Mouse (Mus musculus) liver, postnatal 0 days (tissue): ENCODE results near the gene Htr5a. TPM values are rescaled to one million over a fixed set of nuclear protein-coding genes. Genes with fewer than 3 reads are reported as not detected.

Source experiments
- ATAC-seq: fragments of 200-750 bp; cut with Nextera tagmentation; 2 replicates; pipeline ENCODE4 v1.8.0; 2017; ENCODE audit warnings: mild to moderate bottlenecking, moderate library complexity
- DNase-seq: peaks from one replicate; pipeline ENCODE4 v3.0.0-alpha.2; 2016
- H3K27ac ChIP-seq: fragments of 300-500 bp; sonication (generic); 2 replicates; pipeline ENCODE4 v1.5.1; 2014; ENCODE audit warnings: antibody characterized with exemption, moderate library complexity, mild to moderate bottlenecking, low read depth
- H3K27me3 ChIP-seq: fragments of 300-500 bp; sonication (generic); 2 replicates; pipeline ENCODE4 v1.6.1; 2014; ENCODE audit warnings: low read length, control low read depth, mixed read lengths; ENCODE audit not compliant: insufficient read depth
- H3K36me3 ChIP-seq: fragments of 300-500 bp; sonication (generic); replicated peaks from 2 replicates; pipeline ENCODE4 v1.6.1; 2014; ENCODE audit warnings: mild to moderate bottlenecking, control low read depth, low read length, moderate library complexity, mixed read lengths; ENCODE audit not compliant: insufficient read depth
- H3K4me1 ChIP-seq: fragments of 300-500 bp; sonication (generic); 2 replicates; pipeline ENCODE4 v1.6.1; 2014; ENCODE audit warnings: antibody characterized with exemption, mild to moderate bottlenecking, control low read depth; ENCODE audit not compliant: insufficient read depth
- H3K4me2 ChIP-seq: fragments of 300-500 bp; sonication (generic); 2 replicates; pipeline ENCODE4 v1.6.1; 2014; ENCODE audit warnings: low read depth, mild to moderate bottlenecking, low read length, moderate library complexity, mixed read lengths
- H3K4me3 ChIP-seq: fragments of 300-500 bp; sonication (generic); 2 replicates; pipeline ENCODE4 v1.5.1; 2014; ENCODE audit warnings: low read depth, low read length
- H3K9ac ChIP-seq: fragments of 300-500 bp; sonication (generic); replicated peaks from 2 replicates; pipeline ENCODE4 v1.6.1; 2014; ENCODE audit warnings: mild to moderate bottlenecking, moderate library complexity
- H3K9me3 ChIP-seq: fragments of 300-500 bp; sonication (generic); 2 replicates; pipeline ENCODE4 v1.6.1; 2016; ENCODE audit warnings: mild to moderate bottlenecking, control low read depth, low read length, mixed read lengths
- CTCF ChIP-seq: sonication (generic); IDR thresholded peaks from 2 replicates; pipeline ENCODE4 v1.5.1; 2016; ENCODE audit warnings: antibody characterized with exemption, low read depth
- EP300 ChIP-seq: IDR thresholded peaks from 2 replicates; pipeline ENCODE4 v1.6.1; 2016; ENCODE audit warnings: antibody characterized with exemption, low read depth, mild to moderate bottlenecking
- WGBS: fragments of 180-500 bp; shearing (Covaris S2); extraction: QIAGEN DNeasy Blood & Tissue Kit; methylation state at CpG from one replicate; pipeline ENCODE4 v1.1.7; 2014; ENCODE audit not compliant: insufficient replicate concordance; 5-methylcytosine and 5-hydroxymethylcytosine counted together
- polyA plus RNA-seq: library from polyadenylated mRNA; unstranded; fragments of >200 nt; fragmentation: Nextera tagmentation; extraction: Ambion mirVana; gene quantifications from 2 replicates; pipeline ENCODE4 v1.2.1, GENCODE M21; 2015

Htr5a gene
- polyA plus RNA-seq, 1 experiment from 2014 or later, result not detected

DNA sequence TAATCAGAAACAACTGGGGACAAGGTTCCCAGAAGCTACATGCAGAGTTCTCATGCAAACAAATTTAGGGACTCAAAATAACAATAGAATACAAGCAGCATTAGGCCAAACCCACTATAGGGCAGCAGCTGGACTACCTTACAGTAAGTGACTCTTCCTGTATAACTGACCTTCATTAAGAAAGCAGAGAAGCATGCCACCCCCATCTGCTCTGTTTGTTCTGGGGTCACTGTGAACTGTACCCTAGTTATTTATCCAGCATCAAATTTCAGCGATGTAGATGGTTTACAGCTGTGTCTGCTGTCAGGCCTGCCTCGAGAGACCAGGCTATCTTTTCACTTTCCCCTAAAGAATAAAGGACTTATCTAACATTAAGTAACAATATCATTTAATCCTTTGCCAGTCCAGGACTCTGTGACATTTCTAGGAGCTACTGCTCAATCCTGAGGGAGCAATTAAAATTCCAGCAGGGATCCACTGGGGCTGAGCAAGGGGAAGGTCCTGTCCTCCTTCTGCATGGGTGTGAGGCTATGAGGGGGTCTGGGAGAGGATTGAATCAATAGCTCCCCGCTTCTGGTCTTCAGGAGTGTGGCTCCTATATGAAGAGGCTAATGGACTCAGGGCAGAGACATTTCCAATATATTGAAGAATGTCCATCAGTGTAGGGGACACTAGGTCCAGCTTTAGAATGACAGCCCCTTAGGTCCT lies 38.5 kb downstream of the Htr5a start:
- ATAC-seq, result no peak
- TF ChIP-seq EP300 (no peak), CTCF (no peak)
- H3K27ac ChIP-seq, result no peak overlapping the region
- H3K9ac ChIP-seq, result no peak overlapping the region
- no peaks in the 10 kb centered on the region for H3K4me1 ChIP-seq
- no peaks in the 10 kb centered on the region for H3K27me3 ChIP-seq
- H3K4me2 ChIP-seq, result no peak overlapping the region
- H3K9me3 ChIP-seq, result no peaks in the 10 kb centered on the region
- DNase-seq, result no peak
- H3K36me3 ChIP-seq, result no peaks in the 10 kb centered on the region
- H3K4me3 ChIP-seq, result no peak overlapping the region
- 45% methylated on average over 3 of the region's 3 CpGs for WGBS

DNA sequence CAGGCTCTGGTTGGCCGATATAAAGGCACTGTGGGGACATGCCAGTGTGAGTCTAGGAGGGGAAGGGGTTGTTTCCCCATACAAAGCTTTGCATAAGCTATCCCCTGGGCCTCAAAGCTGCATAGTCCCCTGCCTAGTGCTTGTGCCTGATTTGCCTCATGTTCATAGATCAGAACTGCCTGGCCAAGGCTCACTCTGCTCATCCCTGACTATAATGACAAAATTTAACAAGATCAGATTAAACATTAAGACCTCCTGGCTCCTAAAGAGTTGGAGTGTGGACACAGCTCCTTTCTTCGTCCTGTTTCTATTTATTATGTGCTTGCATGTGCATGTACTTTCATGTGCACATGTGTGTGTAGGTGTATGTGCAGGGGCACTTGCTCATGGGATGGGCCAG lies 39.3 kb downstream of the Htr5a start:
- Histone ChIP-seq H3K27me3 (no peaks in the 10 kb centered on the region), H3K4me1 (no peaks in the 10 kb centered on the region), H3K36me3 (no peaks in the 10 kb centered on the region), H3K4me2 (no peak overlapping the region), H3K27ac (no peak overlapping the region), H3K9me3 (no peaks in the 10 kb centered on the region), H3K9ac (no peak overlapping the region), H3K4me3 (no peak overlapping the region)
- no peak for DNase-seq
- 57% methylated on average over 2 of the region's 2 CpGs for WGBS
- no peak for TF ChIP-seq CTCF
- no peak for TF ChIP-seq EP300
- ATAC-seq, result no peak

DNA sequence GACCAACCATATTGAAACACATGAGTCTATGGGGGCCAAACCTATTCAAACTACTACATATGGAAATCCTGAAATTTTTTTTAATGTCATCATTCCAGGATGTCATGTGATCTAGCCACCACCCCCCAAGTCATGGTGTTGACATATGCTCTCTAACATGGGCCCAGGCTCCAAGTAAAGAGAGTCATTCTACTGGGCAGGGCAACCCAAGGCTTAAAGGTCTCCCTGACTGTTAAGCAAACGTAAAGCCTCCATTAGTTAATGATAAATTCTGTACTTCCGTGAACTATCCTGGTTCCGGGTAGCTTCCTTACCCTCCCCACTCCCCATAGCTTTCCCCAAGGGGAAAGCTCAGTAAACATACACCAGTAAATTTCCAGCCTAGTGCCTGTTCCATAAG lies 46.1 kb downstream of the Htr5a start:
- no peaks in the 10 kb centered on the region for H3K4me1 ChIP-seq
- H3K4me2 ChIP-seq, result no peak overlapping the region
- TF ChIP-seq CTCF (no peak), EP300 (no peak)
- no peak overlapping the region for H3K9ac ChIP-seq
- WGBS, result 56% methylated on average over 3 of the region's 3 CpGs
- no peak overlapping the region for H3K4me3 ChIP-seq
- no peak overlapping the region for H3K27ac ChIP-seq
- no peaks in the 10 kb centered on the region for H3K9me3 ChIP-seq
- ATAC-seq (peak; percentile 48; the same call in 1 of the 2 replicates), DNase-seq (no peak)
- H3K36me3 ChIP-seq, result no peaks in the 10 kb centered on the region
- H3K27me3 ChIP-seq, result no peaks in the 10 kb centered on the region

DNA sequence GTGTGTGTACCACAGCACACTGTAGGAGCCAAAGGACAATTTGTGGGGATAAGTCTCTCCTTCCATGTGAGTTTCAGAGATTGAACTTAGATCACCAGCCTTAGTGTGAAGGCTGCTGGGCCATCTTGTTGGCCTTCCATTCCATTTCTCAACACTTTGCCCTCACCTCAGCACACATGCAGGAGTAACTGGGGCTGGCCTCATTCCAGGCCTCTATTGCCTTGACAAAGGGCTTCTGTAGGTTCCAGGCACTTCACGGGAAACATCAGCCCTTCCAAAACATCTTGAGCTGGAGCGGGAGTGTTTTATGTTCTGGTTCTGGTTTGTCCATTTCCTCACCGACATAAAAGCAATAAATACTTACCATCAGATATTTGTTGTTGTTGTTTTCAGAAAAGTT lies 54.0 kb downstream of the Htr5a start:
- Histone ChIP-seq H3K36me3 (no peaks in the 10 kb centered on the region), H3K27me3 (no peaks in the 10 kb centered on the region), H3K4me3 (no peak overlapping the region), H3K9ac (no peak overlapping the region), H3K4me1 (no peaks in the 10 kb centered on the region), H3K4me2 (no peak overlapping the region), H3K27ac (no peak overlapping the region), H3K9me3 (no peaks in the 10 kb centered on the region)
- WGBS, result 77% methylated on average over 3 of the region's 3 CpGs
- no peak for ATAC-seq
- TF ChIP-seq EP300 (no peak), CTCF (no peak)
- no peak for DNase-seq

DNA sequence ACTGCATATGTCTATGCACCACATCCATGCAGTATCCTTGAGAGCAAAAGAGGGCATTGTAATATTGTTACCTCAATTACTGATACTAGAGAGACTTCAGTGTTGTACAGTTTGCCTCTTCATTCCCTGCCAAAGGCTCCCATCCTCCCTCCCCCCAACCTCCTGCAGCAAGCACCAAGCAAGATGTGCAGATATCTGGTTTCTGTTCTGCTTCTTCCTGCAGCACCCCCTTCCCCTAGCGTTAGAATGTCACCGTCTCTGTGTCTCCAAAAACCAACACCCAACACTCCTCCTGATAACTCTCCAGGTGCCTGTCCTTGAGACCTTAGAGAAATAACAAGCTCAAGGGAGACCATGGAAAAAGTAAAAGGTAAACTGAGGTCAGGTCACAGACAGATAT lies 57.8 kb downstream of the Htr5a start:
- no peaks in the 10 kb centered on the region for H3K9me3 ChIP-seq
- no peaks in the 10 kb centered on the region for H3K27me3 ChIP-seq
- no peak overlapping the region for H3K9ac ChIP-seq
- ATAC-seq (no peak), DNase-seq (no peak)
- H3K4me1 ChIP-seq, result no peaks in the 10 kb centered on the region
- no peak overlapping the region for H3K4me2 ChIP-seq
- H3K4me3 ChIP-seq, result no peak overlapping the region
- TF ChIP-seq EP300 (no peak), CTCF (no peak)
- H3K36me3 ChIP-seq, result no peaks in the 10 kb centered on the region
- 53% methylated on average over 2 of the region's 2 CpGs for WGBS
- no peak overlapping the region for H3K27ac ChIP-seq

DNA sequence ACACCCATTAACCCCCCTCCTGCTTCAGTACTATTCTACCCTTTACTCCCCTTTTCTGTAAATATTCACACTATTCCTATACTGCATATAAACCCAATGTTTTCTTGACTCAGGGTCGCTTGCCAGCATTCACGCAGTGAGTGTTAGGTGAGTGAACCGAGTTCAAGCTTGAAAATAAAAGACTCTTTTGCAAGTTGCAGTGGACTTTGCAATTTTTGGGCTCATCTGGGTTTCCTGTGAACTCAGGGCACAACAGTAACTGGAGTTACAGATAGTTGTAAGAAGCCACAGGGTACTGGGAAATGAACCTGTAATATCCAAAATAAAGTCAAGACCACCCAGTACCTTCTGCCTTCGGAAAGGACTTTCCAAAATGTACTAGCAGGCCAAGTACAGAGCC lies 58.2 kb downstream of the Htr5a start:
- H3K4me2 ChIP-seq, result no peak overlapping the region
- no peak overlapping the region for H3K4me3 ChIP-seq

More for the DNA sequence above, 58.2 kb downstream of the Htr5a start:
- Histone ChIP-seq H3K27ac (no peak overlapping the region), H3K27me3 (no peaks in the 10 kb centered on the region), H3K9ac (no peak overlapping the region), H3K36me3 (no peaks in the 10 kb centered on the region), H3K9me3 (no peaks in the 10 kb centered on the region), H3K4me1 (no peaks in the 10 kb centered on the region)
- ATAC-seq (no peak), DNase-seq (no peak)
- 85% methylated on average over 4 of the region's 4 CpGs for WGBS
- TF ChIP-seq CTCF (no peak), EP300 (no peak)

Other genes starting within 250 kb of the Htr5a start
- 7.2 and 8.3 TPM in 2 replicates for gene Paxip1, start 50.5 kb upstream of the Htr5a start, polyA plus RNA-seq
- gene Insig1, start 229.2 kb downstream of the Htr5a start, polyA plus RNA-seq, result 36.3 and 40.3 TPM in 2 replicates